8 mouse cellular contexts compared by ENCODE assay signal in the genomic region with DNA sequence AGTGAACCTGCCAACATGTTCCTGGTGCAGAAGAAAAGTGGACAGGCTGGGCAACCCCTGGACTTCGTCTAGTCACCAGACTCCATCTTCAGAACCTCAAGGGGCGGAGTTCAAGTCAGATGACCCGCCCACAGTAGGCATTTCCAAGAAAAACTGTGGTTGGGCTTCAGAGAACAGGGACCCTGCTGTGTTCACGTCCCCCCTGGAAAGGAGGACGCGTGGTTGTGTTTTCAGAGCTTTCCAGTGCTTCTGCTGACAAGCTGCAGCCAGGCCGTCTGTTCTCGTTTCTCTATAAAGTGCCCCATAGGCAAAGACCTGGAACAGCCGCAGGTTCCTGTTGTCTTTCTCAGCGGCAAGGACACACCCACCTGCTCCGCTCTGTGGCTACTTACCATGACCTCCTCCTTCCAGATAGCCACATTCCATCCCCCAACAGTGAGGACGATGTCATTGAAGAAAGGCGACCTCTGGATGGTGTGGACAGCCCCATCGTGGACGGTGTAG.
DNase-seq lines count a peak whose midpoint lies in the region; ATAC-seq and TF ChIP-seq lines count a peak whose summit lies in the region.

No protein-coding gene starts in this region.

- no peak for TF ChIP-seq POLR2A in limb, embryonic 14.5 days (IDR thresholded peaks at IDR 0.05; ENCODE audit: borderline replicate concordance, extremely low read depth, insufficient read depth, insufficient read length)

- peak; percentile 34 for DNase-seq in ovary, adult 18-20 months (ENCODE audit: low spot score)
- no peak for DNase-seq in ovary, postnatal 10 days (ENCODE audit: low spot score)
- peak; percentile 11 for DNase-seq in embryo, embryonic 11.5 days (ENCODE audit: low read depth, low spot score)
- DNase-seq in heart, postnatal 4 days, result peak; percentile 67
- peak; percentile 51 for DNase-seq in limb, embryonic 14.5 days (ENCODE audit: low spot score)
- peak; percentile 40 for DNase-seq in neural tube, embryonic 11.5 days (ENCODE audit: low spot score)
- DNase-seq in thymus, postnatal 25 days, result no peak
- no peak for DNase-seq in left cerebral cortex, adult 11 months (ENCODE audit: low spot score)

- H3K36me3 ChIP-seq in limb, embryonic 14.5 days (ENCODE audit: control insufficient read depth, insufficient read depth, low read length), result no peaks in the 10 kb centered on the region
- H3K36me3 ChIP-seq in neural tube, embryonic 11.5 days (ENCODE audit: control insufficient read depth, insufficient read depth, low read length), result no peaks in the 10 kb centered on the region

- no peak overlapping the region for H3K27ac ChIP-seq in limb, embryonic 14.5 days (replicated peaks; ENCODE audit: low read depth, low read length)
- no peak overlapping the region for H3K27ac ChIP-seq in neural tube, embryonic 11.5 days (ENCODE audit: low read depth, low read length)

- no peak; the same call in 1 of the 2 replicates for ATAC-seq in limb, embryonic 14.5 days (ENCODE audit: low FRiP score, low read depth)
- ATAC-seq in neural tube, embryonic 11.5 days (ENCODE audit: insufficient read depth, low FRiP score, low TSS enrichment), result no peak

- H3K27me3 ChIP-seq in limb, embryonic 14.5 days (ENCODE audit: control insufficient read depth, insufficient read depth, low read length), result no peaks in the 10 kb centered on the region
- H3K27me3 ChIP-seq in neural tube, embryonic 11.5 days (ENCODE audit: control insufficient read depth, insufficient read depth, low read length), result no peaks in the 10 kb centered on the region

- 20% methylated on average over 15 of the region's 15 CpGs for WGBS in limb, embryonic 14.5 days
- WGBS in neural tube, embryonic 11.5 days, result 23% methylated on average over 15 of the region's 15 CpGs

- H3K4me3 ChIP-seq in limb, embryonic 14.5 days (replicated peaks; ENCODE audit: low read length), result no peak overlapping the region
- H3K4me3 ChIP-seq in neural tube, embryonic 11.5 days (ENCODE audit: low read depth, low read length), result no peak overlapping the region

- H3K9me3 ChIP-seq in limb, embryonic 14.5 days (ENCODE audit: control insufficient read depth, low read length), result no peaks in the 10 kb centered on the region
- H3K9me3 ChIP-seq in neural tube, embryonic 11.5 days (ENCODE audit: control insufficient read depth, low read length), result no peaks in the 10 kb centered on the region

- H3K4me1 ChIP-seq in limb, embryonic 14.5 days (ENCODE audit: control insufficient read depth, insufficient read depth, low read length), result peaks cover 14% of the 10 kb centered on the region
- no peaks in the 10 kb centered on the region for H3K4me1 ChIP-seq in neural tube, embryonic 11.5 days (ENCODE audit: control insufficient read depth, insufficient read depth, low read length)

- H3K4me2 ChIP-seq in limb, embryonic 14.5 days (replicated peaks; ENCODE audit: low read depth, low read length, severe bottlenecking), result 0 out of 2 replicates have a peak overlapping the region, but pooled peaks have one; percentile 15
- no peak overlapping the region for H3K4me2 ChIP-seq in neural tube, embryonic 11.5 days (ENCODE audit: low read depth)

- H3K9ac ChIP-seq in limb, embryonic 14.5 days (ENCODE audit: low read depth, low read length, severe bottlenecking), result no peak overlapping the region
- no peak overlapping the region for H3K9ac ChIP-seq in neural tube, embryonic 11.5 days (ENCODE audit: low read length)

Comparison
In these comparisons a context has a peak if more than half of its experiments do, and no peak if none do; other contexts are left out.
1. DNase-seq: peak in ovary, adult 18-20 months (single experiment), embryo, embryonic 11.5 days (single experiment), heart, postnatal 4 days (single experiment), limb, embryonic 14.5 days (single experiment) and neural tube, embryonic 11.5 days (single experiment); none in ovary, postnatal 10 days (single experiment), thymus, postnatal 25 days (single experiment) and left cerebral cortex, adult 11 months (single experiment).